Mouse (Mus musculus): ENCODE measurements at regions not wholly inside any gene's neighbourhood (a gene's known extent, or its start where the extent isn't known, plus 50 kb on each side); places are given as distances from the start of the nearest gene placed in this dataset.

DNA sequence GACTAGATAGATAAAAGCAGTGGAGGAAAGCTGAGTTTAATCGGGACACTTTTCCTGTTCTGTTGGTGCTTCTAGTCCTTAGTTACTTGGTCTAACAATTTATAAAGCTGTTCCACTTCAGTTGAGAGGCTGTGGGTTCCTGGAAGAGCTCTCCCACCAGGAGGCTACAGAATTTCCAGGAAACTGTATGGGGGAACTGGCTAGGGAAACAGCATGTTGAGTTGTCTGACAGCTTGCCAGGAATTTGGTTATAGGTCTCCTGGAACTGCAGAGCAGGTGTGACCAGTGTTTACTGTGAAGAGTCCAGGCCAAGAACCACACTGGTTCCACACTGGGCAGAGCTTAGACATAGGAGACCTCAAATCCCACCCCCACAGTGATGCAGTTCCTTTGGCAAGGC lies 65.0 kb upstream of the Pik3cg start:
- DNase-seq (ENCODE audit: low spot score): no peak

DNA sequence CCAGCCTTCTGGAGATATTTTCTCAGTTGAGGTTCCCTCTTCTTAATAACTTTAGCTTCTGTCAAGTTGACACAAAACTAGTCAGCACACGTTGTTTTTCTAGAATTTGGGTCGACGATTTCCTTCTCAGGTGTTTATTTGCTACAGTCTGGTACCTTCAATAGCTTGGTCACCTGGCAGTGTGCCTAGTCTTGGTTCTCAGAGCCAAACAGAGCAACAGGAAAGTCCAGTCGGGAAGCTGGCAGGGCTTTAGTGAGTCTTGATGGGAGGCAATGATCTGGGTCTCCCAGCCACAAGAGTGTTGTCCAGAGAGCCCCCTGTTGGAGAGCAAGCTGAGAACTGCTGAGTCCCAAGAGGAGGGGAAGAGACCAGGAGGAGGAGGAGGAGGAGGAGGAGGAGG lies 71.4 kb upstream of the Pik3cg start:
- DNase-seq (ENCODE audit: low spot score): no peak

DNA sequence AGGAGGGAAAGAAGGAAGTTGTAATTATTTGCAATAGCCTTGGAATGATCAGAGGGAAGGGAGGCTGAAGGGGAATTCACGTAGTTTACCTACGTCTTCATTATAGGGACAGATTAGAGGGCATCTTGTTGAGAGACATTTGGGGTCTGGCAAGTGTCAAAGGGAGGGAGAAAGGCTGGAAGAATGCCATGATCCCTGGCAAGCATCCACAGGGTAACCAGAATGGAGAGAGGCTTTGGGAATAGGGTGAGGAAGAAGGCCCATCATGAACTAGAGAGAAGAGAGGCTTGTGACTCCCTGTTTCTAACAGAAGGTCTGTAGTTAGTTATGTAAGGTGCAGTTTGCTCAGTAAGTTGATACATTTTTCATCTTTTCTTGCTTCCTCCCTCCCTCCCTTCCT lies 71.8 kb upstream of the Pik3cg start:
- no peak for DNase-seq (ENCODE audit: low spot score)

DNA sequence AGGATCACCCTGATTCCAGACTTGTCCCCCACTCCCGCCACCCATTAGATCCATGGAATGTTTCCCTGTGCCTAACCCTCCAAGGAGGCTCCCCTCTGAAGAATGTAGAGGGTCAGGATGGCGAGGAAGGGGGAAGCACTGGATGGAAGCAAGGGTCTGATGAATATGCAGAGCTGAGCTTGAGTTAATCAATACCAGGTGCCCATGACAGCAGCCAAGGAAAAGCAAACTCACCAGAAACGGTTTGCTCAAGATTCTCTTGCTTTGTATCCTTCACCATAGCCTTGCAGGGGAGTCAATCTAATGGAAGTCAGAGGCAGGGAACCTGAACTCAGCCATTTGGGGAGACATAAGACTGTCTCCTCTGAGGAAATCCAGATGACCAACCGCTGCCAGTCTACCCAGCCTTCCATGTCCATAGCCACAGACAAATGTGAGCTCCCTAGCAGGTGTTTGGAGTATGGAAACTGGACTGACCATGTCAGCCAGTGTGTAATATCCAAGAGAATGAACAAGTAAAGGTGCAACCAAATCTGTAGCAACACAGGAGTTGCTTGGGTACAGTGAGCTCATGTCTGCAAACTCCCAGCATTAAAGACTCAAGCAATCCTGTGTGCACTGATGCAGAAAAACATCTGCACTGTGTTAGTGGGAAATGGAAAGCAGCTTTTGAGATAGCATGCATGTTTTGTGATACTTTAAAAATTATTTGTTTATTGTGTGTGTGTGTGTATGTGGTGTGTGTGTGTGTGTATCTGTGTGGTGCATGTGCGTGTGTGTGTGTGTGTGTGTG lies 74.1 kb upstream of the Pik3cg start:
- DNase-seq (ENCODE audit: low spot score): peak; percentile 27

DNA sequence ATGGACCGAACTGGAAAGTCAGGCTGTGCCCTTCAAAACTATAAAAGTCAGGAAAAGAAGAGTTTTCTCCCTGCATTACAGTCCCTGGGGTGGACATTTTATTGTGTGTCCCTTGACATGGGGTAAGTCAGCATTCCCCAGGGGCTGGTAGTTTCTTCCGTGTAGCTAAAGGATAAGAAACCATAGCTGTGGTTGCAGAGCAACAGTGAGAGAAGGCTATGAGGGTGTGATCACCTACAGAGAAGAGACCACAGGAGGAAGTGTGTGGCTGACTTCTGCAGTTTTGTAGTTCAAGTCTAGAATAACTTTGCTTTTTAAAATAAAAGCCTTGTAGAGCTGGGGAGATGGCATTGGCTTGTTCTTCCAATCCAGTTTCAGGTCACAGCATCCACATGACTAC lies 76.6 kb upstream of the Pik3cg start:
- no peak for DNase-seq (ENCODE audit: low spot score)

DNA sequence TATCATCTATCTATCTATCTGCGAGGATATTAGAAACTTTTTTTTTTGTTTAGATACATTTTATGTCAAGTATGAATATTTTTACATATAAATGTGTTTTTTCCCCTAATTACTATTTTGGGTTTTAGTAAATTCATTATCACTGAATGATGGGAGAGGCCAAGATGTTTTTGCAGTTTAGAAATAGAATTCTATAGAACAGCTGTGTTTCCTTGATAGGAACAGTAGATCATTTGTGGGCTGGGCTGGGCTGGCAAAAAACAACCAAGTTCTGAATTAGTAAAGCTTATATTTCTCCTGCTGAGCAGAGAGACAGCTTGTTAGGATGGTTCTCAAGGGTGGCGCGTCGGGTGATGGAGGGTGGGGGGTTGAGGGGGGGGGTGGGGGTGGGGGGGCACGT lies 78.2 kb upstream of the Pik3cg start:
- DNase-seq (ENCODE audit: low spot score): no peak

DNA sequence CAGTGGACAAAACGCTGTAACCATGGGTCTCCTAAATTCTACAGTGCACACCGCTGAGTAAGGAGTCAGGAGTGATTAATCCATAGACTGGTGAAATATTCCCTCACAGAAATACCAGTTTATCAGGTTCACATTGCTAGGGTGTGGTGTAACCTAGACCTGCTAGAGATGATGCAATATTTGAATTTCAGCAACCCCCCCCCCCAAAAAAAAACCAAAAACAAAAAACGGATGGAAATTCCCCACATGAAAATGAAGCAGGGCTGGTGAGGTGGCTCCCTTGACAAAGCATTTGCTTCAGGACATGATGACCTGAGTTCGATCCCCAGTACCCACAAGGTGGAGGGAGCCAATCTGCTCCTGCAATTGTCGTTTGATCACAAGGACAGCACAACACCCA lies 82.7 kb upstream of the Pik3cg start:
- no peak for DNase-seq (ENCODE audit: low spot score)

DNA sequence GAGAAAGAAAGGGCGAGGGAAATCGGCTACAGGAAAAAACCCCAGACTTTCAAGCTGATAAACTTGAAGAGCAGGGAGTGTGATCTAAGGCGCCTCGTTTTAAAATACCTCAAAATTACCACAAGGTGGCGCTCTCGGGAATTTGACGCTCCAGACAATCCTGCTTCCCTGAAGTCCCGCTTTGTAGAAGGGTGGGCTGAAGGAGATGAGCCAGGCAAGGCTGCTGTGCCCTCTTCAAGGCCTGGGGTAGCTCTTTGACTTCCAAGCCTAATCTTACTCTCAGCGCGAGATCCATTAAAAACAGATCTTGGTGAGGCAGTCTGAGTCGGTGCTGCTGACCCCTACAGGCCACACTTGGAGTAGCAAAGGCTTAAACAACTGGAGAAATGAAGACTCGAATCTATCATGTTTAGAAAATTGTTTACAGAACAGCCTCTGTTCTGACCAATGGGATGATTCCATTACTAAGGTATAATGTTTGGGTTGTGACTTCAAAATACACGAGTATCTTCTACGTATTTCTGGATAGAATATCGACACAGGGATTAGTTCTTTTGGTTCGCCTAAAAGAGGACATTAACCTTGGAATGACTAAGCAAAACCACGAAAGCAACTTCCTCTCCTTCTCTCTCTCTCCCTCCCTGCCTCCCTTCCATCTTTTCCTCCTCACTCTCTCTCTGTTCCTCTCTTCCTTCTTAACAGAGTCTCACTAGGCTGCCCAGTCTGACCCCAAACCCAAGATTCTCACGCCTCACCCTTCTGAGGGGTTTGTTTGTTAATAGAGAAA lies 83.7 kb upstream of the Pik3cg start:
- peak; percentile 82 for DNase-seq (ENCODE audit: low spot score)

DNA sequence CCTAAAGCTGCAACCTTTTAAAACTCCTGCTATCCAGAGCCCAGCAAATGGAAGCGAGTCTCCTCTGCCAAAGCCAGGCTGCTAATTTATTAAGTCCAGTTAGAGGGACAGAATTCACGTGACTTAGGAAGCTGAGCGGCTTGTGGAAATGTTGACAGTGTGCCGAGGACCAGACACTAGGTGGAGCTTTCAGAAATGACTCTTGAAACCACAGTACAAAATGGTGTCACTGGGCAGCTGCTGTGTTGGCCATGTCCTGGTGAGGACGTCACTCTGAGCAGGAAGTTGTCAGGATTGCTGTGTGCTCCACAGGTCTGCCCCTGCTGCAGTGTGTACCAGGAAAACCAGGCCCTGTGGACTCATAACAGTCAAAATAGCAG lies 84.3 kb upstream of the Pik3cg start:
- peak; percentile 14 for DNase-seq (ENCODE audit: low spot score)

DNA sequence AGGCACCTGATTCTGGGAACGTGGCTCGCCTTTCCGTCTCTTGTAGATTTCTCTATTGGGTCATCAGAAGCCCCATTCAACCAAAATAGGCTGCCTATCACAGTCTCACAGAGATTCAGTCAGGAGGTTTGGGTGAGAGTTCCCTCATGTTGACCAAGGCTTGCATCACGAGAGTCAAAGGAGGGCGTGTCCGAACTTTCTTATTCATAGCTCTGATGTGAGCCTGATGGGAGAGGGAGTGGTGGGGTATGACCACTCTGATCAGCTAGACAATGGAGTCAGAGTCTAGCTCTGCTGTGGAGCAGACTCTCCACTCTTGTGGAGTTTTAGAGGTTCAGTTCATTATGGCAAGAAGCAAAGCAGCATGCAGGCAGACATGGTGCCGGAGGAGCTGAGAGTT lies 81.1 kb upstream of the Ccdc71l start:
- no peak for DNase-seq (ENCODE audit: low spot score)

DNA sequence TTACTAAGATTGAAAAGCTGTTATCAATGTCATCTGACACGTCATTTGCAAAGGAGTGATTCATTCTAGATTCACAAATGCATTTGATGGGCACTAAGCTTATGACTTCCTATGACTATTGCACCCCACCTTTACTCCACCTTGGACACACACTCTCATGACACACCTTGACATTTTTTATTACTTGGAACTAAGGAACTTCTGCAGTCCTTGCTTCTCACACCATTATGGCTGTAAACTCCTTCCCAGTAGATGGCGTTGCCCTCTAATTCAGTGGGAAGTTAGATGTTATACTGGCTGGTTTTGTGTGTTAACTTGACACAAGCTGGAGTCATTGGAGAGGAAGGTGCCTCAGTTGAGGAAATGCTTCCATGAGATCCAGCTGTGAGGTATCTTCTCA lies 78.8 kb upstream of the Ccdc71l start:
- no peak for DNase-seq (ENCODE audit: low spot score)

DNA sequence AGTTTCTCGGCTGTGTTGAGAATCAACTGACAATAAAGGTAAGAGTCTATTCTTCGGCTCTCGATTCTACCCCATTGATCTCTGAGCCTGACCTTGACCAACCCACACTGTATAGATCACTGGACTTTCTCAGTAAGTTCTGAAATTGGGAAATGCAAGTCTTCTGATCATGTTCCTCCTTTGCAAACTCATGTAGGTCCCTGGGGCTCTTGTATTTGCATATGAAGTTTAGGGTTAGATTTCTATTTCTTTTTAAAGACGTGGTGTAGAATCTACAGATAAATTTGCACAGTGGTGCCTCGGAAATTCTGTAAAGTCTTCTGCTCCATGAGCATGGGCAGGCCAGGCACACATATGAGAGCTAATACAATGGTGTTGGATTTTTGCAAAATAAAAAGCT lies 72.8 kb upstream of the Ccdc71l start:
- DNase-seq (ENCODE audit: low spot score): no peak

DNA sequence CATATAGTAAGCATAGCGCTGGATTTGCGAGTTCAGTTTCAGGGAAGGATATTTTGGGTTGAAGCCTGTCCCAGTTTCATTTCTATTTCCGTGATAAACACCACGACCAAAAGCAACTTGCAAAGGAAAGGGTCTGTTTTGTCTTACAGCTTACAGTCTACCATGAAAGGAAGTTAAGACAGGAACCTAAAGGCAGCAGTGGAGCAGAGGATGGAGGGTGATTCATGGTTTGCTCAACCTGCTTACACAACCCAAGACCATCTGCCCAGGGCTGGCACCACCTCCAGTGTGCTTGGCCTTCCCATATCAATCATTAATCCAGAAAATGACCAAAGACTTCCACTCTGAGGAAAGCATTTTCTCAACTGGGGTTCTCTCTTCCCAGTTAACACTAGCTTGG lies 72.2 kb upstream of the Ccdc71l start:
- DNase-seq (ENCODE audit: low spot score): no peak

DNA sequence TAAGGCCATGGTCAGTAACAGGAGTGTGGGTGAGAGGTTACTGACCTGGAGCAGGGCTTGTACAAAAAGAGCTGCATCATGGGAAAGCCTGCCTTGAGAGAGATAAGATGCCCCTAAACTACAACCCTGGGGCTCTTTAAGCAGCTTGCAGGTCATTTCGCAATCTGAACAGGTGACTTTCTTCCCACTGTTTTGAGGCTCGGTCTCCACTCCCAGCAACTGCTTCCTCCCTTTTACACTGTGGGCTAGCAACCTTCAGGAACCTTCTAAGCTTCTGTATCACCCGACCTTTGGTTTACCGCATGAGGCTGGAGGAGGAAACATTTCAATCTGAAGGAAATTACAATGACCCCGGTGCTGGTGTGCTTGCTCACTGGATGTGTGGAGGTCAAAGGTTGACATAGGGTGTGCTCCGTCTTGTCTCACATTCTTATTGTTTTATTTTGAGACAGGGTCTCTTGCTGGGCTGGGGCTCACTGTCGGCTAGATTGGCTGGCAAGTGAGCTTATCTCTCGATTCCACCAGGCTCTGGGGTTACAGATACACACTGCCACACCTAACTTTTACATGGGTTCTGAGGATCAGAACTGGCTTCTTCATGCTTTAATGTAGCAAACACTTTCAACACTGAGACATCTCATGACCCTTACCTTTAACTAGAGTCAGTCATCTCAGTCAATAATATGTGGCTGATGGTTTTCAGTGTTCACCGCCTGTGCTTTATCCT lies 71.1 kb upstream of the Ccdc71l start:
- no peak for DNase-seq (ENCODE audit: low spot score)

DNA sequence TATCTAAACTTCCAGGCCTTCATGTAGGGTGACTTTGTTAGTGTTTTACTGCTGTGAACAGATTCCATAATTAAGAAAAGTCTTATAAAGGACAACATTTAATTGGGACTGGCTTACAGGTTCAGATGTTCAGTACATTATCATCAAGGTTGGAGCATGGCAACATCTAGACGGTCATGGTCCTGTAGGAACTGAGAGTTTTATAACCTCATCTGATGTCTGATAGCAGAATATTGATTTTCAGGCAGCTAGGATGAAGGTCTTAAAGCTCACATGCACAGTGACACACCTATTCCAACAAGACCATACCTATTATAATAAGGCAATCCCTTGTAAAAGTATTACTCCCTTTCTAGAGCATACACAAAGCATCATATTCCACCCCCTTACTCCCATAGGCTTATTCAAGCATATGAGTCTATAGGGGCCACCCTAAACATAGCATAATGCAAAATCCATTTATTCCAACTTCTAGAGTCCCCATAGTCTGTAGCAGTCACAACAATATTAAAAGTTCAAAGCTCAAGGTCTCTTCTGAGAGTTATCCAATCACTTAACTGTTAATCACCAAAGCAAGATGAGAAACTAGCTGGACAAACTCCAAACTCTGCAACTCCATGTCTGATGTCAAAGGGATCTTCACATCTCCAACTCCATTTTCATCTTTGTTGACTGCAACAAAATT lies 63.3 kb upstream of the Ccdc71l start:
- no peak for DNase-seq (ENCODE audit: low spot score)
